Mouse (Mus musculus) c-Kit-positive CD71-positive TER-119-positive erythroid progenitor cells, embryonic 14.5 days (primary cell): Measurements from ENCODE around the gene Ubr2.

Source experiments
- DNase-seq: peaks from one replicate; pipeline ENCODE4 v3.0.0-alpha.2; 2013; ENCODE audit warnings: low spot score

The Ubr2 gene

DNA sequence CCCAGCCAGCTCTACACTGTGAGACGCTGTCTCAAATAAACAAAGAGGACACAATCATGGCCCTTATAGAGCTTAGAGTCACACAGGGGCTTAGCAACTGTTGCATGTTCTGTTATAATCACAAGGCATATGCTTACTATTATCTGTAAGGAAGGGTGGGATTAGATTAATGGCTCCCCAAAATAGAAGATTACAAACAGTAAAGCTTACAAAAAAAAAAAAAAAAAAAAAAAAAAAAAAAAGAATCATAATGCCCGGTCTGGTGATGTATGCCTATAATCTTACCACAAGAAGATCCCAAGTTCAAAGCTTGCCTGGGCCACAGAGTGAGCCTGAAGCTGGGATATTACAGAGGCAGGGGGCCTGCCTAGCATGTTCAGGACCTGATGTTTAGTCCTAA is 130.0 kb downstream of the Ubr2 start:
- no peak for DNase-seq

DNA sequence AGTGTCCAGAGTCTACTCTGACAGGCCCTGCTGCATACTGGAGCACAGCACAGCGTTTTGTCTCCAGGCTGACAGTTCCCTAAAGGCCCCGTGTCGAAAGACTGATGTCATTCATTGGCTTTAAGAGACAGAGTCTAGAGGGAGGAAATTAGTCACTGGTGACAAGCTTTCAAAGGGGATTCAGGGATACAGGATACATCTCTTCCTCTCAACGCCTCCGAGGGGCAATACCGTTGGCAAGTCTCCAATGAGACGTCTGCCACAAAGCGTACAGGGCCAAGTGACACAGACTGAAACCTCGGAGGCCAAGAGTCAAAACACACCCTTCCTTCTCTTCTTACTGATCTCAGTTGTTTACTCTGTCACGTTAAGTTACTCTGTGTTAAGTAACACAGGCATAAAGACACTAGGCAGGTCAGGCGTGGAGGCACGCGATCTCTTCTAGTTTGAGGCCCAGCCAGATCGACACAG is 130.5 kb downstream of the Ubr2 start:
- DNase-seq, result no peak
